Mouse (Mus musculus) E14TG2a.4 (cell line): ENCODE data around the gene Gm4297.
"Not testable (repeated sequence)": the region's sequence is repeated elsewhere in the genome, so short reads cannot be mapped to it uniquely, and the experiment has no call there.

Experiments
- H3K27me3 ChIP-seq: 2 replicates; pipeline ENCODE4 v1.6.1; 2014; ENCODE audit warnings: low read length, control low read depth; ENCODE audit not compliant: insufficient read depth
- H3K36me3 ChIP-seq: 2 replicates; pipeline ENCODE4 v1.6.1; 2014; ENCODE audit warnings: low read length, control low read depth; ENCODE audit not compliant: insufficient read depth
- H3K4me1 ChIP-seq: replicated peaks from 2 replicates; pipeline ENCODE4 v1.6.1; 2014; ENCODE audit warnings: low read depth, low read length, control low read depth
- H3K4me3 ChIP-seq: replicated peaks from 2 replicates; pipeline ENCODE4 v1.5.1; 2014; ENCODE audit warnings: mild to moderate bottlenecking, low read length
- H3K9me3 ChIP-seq: 2 replicates; pipeline ENCODE4 v1.6.1; 2014; ENCODE audit warnings: low read length, control low read depth

Gm4297 gene

GRCm38 (mm10) chrX:24574795-24575194 is at the start of gene Gm4297:
Gm4297 (minus strand) TSS chrX:24574895.
- not testable (repeated sequence) for H3K4me1 ChIP-seq, H3K27me3 ChIP-seq, H3K9me3 ChIP-seq, H3K36me3 ChIP-seq, H3K4me3 ChIP-seq
